Mouse (Mus musculus): Measurements from ENCODE around the gene Pde2a.

DNA sequence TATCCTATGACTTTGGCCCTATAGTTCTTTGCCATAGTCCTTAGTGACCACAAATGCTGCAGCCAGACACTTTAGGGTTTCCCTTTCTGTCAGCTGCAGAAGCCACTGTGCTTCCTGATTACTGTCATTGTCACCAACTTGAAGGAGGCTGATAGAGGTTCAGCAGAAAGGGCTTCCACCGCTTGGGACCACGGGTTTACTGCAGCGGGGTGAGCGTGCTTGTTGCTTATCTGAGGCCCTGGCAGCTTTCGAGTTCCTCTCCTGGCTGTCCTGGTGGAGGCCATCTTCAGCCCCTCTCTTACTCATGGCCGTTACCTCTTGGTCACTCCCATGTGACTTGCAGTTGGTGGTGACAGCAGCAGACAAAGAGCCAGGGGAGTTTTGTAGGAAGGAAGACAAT, 32.2 kb upstream of the Pde2a start:
- TF ChIP-seq CTCF (IDR thresholded peaks at IDR 0.05; ENCODE audit: borderline replicate concordance, extremely low read depth, insufficient read depth, insufficient read length), result no peak
- no peak for TF ChIP-seq POLR2A (IDR thresholded peaks at IDR 0.05; ENCODE audit: borderline replicate concordance, extremely low read depth, insufficient read depth, insufficient read length, poor library complexity, severe bottlenecking)
